Mouse (Mus musculus): Measurements from ENCODE around the gene Celsr1. TPM values are rescaled to one million over a fixed set of nuclear protein-coding genes. Genes with fewer than 3 reads are reported as not detected.

Gene Celsr1
- polyA plus RNA-seq, 1 experiment from 2014 or later, result 1.9 TPM

- no peak overlapping the region for H3K27ac ChIP-seq (replicated peaks; ENCODE audit: low read depth, low read length)
- peaks cover 8% of the 10 kb centered on the region; the same call in 1 of the 2 replicates for H3K4me1 ChIP-seq (ENCODE audit: control insufficient read depth, insufficient read depth, low read length)
- H3K9ac ChIP-seq (ENCODE audit: low read length), result no peak overlapping the region
- H3K4me2 ChIP-seq (ENCODE audit: low read depth, severe bottlenecking), result no peak overlapping the region
- no peaks in the 10 kb centered on the region for H3K36me3 ChIP-seq (ENCODE audit: control insufficient read depth, insufficient read depth, low read length)
- ATAC-seq (ENCODE audit: insufficient number of reproducible peaks, low FRiP score, low TSS enrichment, low read depth) (no peak), DNase-seq (ENCODE audit: low spot score) (no peak)
- no peaks in the 10 kb centered on the region; the same call in 1 of the 2 replicates for H3K9me3 ChIP-seq (ENCODE audit: control insufficient read depth, low read length)
- no peak overlapping the region for H3K4me3 ChIP-seq (ENCODE audit: low read depth, low read length)
- H3K27me3 ChIP-seq (ENCODE audit: control insufficient read depth, insufficient read depth, low read length), result no peaks in the 10 kb centered on the region
Measured at GRCm38 (mm10) chr15:85993386-85993785, 40.2 kb downstream of the Celsr1 start.

GRCm38 (mm10) chr15:85992125-85992495 lies 41.5 kb downstream of the Celsr1 start:
- 11% methylated on average over 3 of the region's 3 CpGs for WGBS
- DNase-seq (ENCODE audit: low spot score) (no peak), ATAC-seq (ENCODE audit: insufficient number of reproducible peaks, low FRiP score, low TSS enrichment, low read depth) (0 out of 2 replicates have a peak, but pooled peaks have one; percentile 41)
- no peaks in the 10 kb centered on the region; the same call in 1 of the 2 replicates for H3K9me3 ChIP-seq (ENCODE audit: control insufficient read depth, low read length)
- H3K36me3 ChIP-seq (ENCODE audit: control insufficient read depth, insufficient read depth, low read length), result no peaks in the 10 kb centered on the region
- no peak overlapping the region for H3K4me3 ChIP-seq (ENCODE audit: low read depth, low read length)
- H3K27ac ChIP-seq (replicated peaks; ENCODE audit: low read depth, low read length), result 0 out of 2 replicates have a peak overlapping the region, but pooled peaks have one; percentile 67
- no peaks in the 10 kb centered on the region for H3K27me3 ChIP-seq (ENCODE audit: control insufficient read depth, insufficient read depth, low read length)
- no peak overlapping the region for H3K4me2 ChIP-seq (ENCODE audit: low read depth, severe bottlenecking)
- H3K4me1 ChIP-seq (ENCODE audit: control insufficient read depth, insufficient read depth, low read length), result peaks cover 8% of the 10 kb centered on the region; the same call in 1 of the 2 replicates
- no peak overlapping the region for H3K9ac ChIP-seq (ENCODE audit: low read length)

- 60% methylated on average over 5 of the region's 5 CpGs for WGBS
- Histone ChIP-seq H3K27ac (replicated peaks; ENCODE audit: low read depth, low read length) (0 out of 2 replicates have a peak overlapping the region, but pooled peaks have one; percentile 67), H3K9me3 (ENCODE audit: control insufficient read depth, low read length) (no peaks in the 10 kb centered on the region; the same call in 1 of the 2 replicates), H3K4me3 (ENCODE audit: low read depth, low read length) (no peak overlapping the region), H3K27me3 (ENCODE audit: control insufficient read depth, insufficient read depth, low read length) (no peaks in the 10 kb centered on the region), H3K4me2 (ENCODE audit: low read depth, severe bottlenecking) (no peak overlapping the region), H3K4me1 (ENCODE audit: control insufficient read depth, insufficient read depth, low read length) (peaks cover 8% of the 10 kb centered on the region; the same call in 1 of the 2 replicates), H3K9ac (ENCODE audit: low read length) (no peak overlapping the region), H3K36me3 (ENCODE audit: control insufficient read depth, insufficient read depth, low read length) (no peaks in the 10 kb centered on the region)
- ATAC-seq (ENCODE audit: insufficient number of reproducible peaks, low FRiP score, low TSS enrichment, low read depth) (no peak), DNase-seq (ENCODE audit: low spot score) (no peak)
Measured at GRCm38 (mm10) chr15:85991453-85992124, 42.0 kb downstream of the Celsr1 start.

GRCm38 (mm10) chr15:85990696-85991443 lies 42.7 kb downstream of the Celsr1 start:
- no peaks in the 10 kb centered on the region; the same call in 1 of the 2 replicates for H3K9me3 ChIP-seq (ENCODE audit: control insufficient read depth, low read length)
- no peaks in the 10 kb centered on the region for H3K36me3 ChIP-seq (ENCODE audit: control insufficient read depth, insufficient read depth, low read length)
- no peak overlapping the region for H3K27ac ChIP-seq (replicated peaks; ENCODE audit: low read depth, low read length)
- no peak overlapping the region for H3K4me3 ChIP-seq (ENCODE audit: low read depth, low read length)
- no peaks in the 10 kb centered on the region for H3K27me3 ChIP-seq (ENCODE audit: control insufficient read depth, insufficient read depth, low read length)
- DNase-seq (ENCODE audit: low spot score), result no peak
- ATAC-seq (ENCODE audit: insufficient number of reproducible peaks, low FRiP score, low TSS enrichment, low read depth), result no peak
- H3K4me2 ChIP-seq (ENCODE audit: low read depth, severe bottlenecking), result no peak overlapping the region
- 91% methylated on average over 17 of the region's 17 CpGs for WGBS
- H3K4me1 ChIP-seq (ENCODE audit: control insufficient read depth, insufficient read depth, low read length), result peaks cover 8% of the 10 kb centered on the region; the same call in 1 of the 2 replicates
- no peak overlapping the region for H3K9ac ChIP-seq (ENCODE audit: low read length)

- WGBS, result 75% methylated on average over 5 of the region's 5 CpGs
- Histone ChIP-seq H3K27me3 (ENCODE audit: control insufficient read depth, insufficient read depth, low read length) (no peaks in the 10 kb centered on the region), H3K4me2 (ENCODE audit: low read depth, severe bottlenecking) (no peak overlapping the region), H3K9me3 (ENCODE audit: control insufficient read depth, low read length) (no peaks in the 10 kb centered on the region), H3K27ac (replicated peaks; ENCODE audit: low read depth, low read length) (no peak overlapping the region), H3K4me3 (ENCODE audit: low read depth, low read length) (no peak overlapping the region), H3K36me3 (ENCODE audit: control insufficient read depth, insufficient read depth, low read length) (no peaks in the 10 kb centered on the region), H3K9ac (ENCODE audit: low read length) (no peak overlapping the region), H3K4me1 (ENCODE audit: control insufficient read depth, insufficient read depth, low read length) (no peaks in the 10 kb centered on the region)
- DNase-seq (ENCODE audit: low spot score), result no peak
- ATAC-seq (ENCODE audit: insufficient number of reproducible peaks, low FRiP score, low TSS enrichment, low read depth), result no peak
Measured at GRCm38 (mm10) chr15:85987896-85988295, 45.7 kb downstream of the Celsr1 start.

DNA sequence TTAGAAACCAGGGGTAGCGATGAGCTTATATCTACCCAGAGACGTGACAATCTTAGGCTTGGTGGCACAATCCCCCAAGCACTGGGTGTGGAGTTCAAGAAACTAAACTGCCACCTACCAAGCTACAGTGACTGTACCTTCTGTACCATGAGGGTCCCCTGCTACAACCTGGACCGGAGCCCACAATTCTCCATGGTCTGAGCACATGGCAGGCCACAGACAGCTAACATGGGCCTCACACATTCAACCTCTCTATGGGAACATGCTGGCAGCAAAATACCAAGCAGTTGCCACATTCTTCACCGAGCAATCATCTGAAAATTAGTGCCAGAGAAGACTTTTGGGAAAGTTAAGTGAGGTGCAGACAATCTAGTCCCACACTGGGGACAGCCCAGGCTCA lies 47.4 kb downstream of the Celsr1 start:
- no peak overlapping the region for H3K27ac ChIP-seq (replicated peaks; ENCODE audit: low read depth, low read length)
- no peaks in the 10 kb centered on the region for H3K9me3 ChIP-seq (ENCODE audit: control insufficient read depth, low read length)
- ATAC-seq (ENCODE audit: insufficient number of reproducible peaks, low FRiP score, low TSS enrichment, low read depth), result no peak

GRCm38 (mm10) chr15:85985601-85986000 lies 48.0 kb downstream of the Celsr1 start:
- Histone ChIP-seq H3K4me1 (ENCODE audit: control insufficient read depth, insufficient read depth, low read length) (0 out of 2 replicates have a peak, but pooled peaks cover 4% of the 10 kb centered on the region), H3K9ac (ENCODE audit: low read length) (no peak overlapping the region), H3K36me3 (ENCODE audit: control insufficient read depth, insufficient read depth, low read length) (no peaks in the 10 kb centered on the region), H3K4me2 (ENCODE audit: low read depth, severe bottlenecking) (no peak overlapping the region), H3K27ac (replicated peaks; ENCODE audit: low read depth, low read length) (no peak overlapping the region), H3K9me3 (ENCODE audit: control insufficient read depth, low read length) (no peaks in the 10 kb centered on the region), H3K4me3 (ENCODE audit: low read depth, low read length) (no peak overlapping the region), H3K27me3 (ENCODE audit: control insufficient read depth, insufficient read depth, low read length) (no peaks in the 10 kb centered on the region)
- 68% methylated on average over 4 of the region's 4 CpGs for WGBS
- ATAC-seq (ENCODE audit: insufficient number of reproducible peaks, low FRiP score, low TSS enrichment, low read depth) (no peak), DNase-seq (ENCODE audit: low spot score) (no peak)

More for the DNA sequence above, 47.4 kb downstream of the Celsr1 start:
- Histone ChIP-seq H3K4me2 (ENCODE audit: low read depth, severe bottlenecking) (no peak overlapping the region), H3K36me3 (ENCODE audit: control insufficient read depth, insufficient read depth, low read length) (no peaks in the 10 kb centered on the region), H3K4me1 (ENCODE audit: control insufficient read depth, insufficient read depth, low read length) (0 out of 2 replicates have a peak, but pooled peaks cover 4% of the 10 kb centered on the region), H3K4me3 (ENCODE audit: low read depth, low read length) (no peak overlapping the region), H3K27me3 (ENCODE audit: control insufficient read depth, insufficient read depth, low read length) (no peaks in the 10 kb centered on the region), H3K9ac (ENCODE audit: low read length) (no peak overlapping the region)
- 92% methylated on average over 4 of the region's 4 CpGs for WGBS
- DNase-seq (ENCODE audit: low spot score), result no peak

GRCm38 (mm10) chr15:85983131-85983530 lies 50.4 kb downstream of the Celsr1 start:
- no peak for DNase-seq (ENCODE audit: low spot score)
- no peaks in the 10 kb centered on the region for H3K36me3 ChIP-seq (ENCODE audit: control insufficient read depth, insufficient read depth, low read length)
- no peak overlapping the region for H3K9ac ChIP-seq (ENCODE audit: low read length)
- no peaks in the 10 kb centered on the region for H3K27me3 ChIP-seq (ENCODE audit: control insufficient read depth, insufficient read depth, low read length)
- WGBS, result 89% methylated on average over 7 of the region's 7 CpGs
- H3K4me1 ChIP-seq (ENCODE audit: control insufficient read depth, insufficient read depth, low read length), result 0 out of 2 replicates have a peak, but pooled peaks cover 4% of the 10 kb centered on the region
- H3K27ac ChIP-seq (replicated peaks; ENCODE audit: low read depth, low read length), result no peak overlapping the region
- H3K9me3 ChIP-seq (ENCODE audit: control insufficient read depth, low read length), result no peaks in the 10 kb centered on the region
- H3K4me2 ChIP-seq (ENCODE audit: low read depth, severe bottlenecking), result no peak overlapping the region
- H3K4me3 ChIP-seq (ENCODE audit: low read depth, low read length), result no peak overlapping the region
- ATAC-seq (ENCODE audit: insufficient number of reproducible peaks, low FRiP score, low TSS enrichment, low read depth), result no peak
